31 mouse cellular contexts compared by ENCODE assay signal in the genomic region with DNA sequence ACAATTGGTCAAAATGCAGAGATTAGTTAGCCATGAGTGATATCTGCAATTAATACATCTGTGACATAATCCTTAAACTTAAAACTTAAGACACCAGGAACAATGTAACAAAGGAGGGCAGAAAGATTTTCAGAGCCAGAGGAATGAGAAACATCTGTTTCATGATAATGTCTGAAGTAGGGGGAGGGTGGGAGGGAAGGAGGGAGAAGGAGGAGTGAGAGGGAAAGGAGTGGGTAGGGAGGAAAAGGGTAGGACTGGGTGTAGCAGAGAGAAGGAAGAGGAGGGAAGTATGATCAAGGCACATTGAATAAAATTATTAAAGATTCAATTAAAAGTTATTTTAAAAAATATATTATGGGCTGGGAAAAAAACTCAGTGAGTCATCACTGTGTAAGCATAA. TPM values are rescaled to one million over a fixed set of nuclear protein-coding genes. Genes with fewer than 3 reads are reported as not detected.
A peak's percentile ranks its signal among the peaks of the same experiment; 100 is the strongest.
DNase-seq lines count a peak whose midpoint lies in the region; ATAC-seq and TF ChIP-seq lines count a peak whose summit lies in the region.
"Had no signal": no experiment of that assay in that cellular context is flagged by ENCODE, and none has a peak within 500 bp of the region (broad histone marks: within the 10 kb centered on the region; RNA-seq: fewer than 3 reads in every experiment).

No protein-coding gene starts in this region.

- no peak overlapping the region for H3K4me2 ChIP-seq in kidney, postnatal 0 days (ENCODE audit: low read length)
- H3K4me2 ChIP-seq in kidney, embryonic 15.5 days = no peak overlapping the region
- no peak overlapping the region for H3K4me2 ChIP-seq in midbrain, embryonic 11.5 days
- H3K4me2 ChIP-seq in midbrain, embryonic 15.5 days = no peak overlapping the region
- H3K4me2 ChIP-seq in embryonic facial prominence, embryonic 14.5 days (ENCODE audit: low read depth, low read length) = no peak overlapping the region
- H3K4me2 ChIP-seq: embryonic facial prominence, embryonic 13.5 days; forebrain, embryonic 13.5 days; heart, embryonic 13.5 days; hindbrain, embryonic 14.5 days had no signal

- ATAC-seq in kidney, postnatal 0 days (replicated peaks; ENCODE audit: low FRiP score, low read depth) = no peak
- ATAC-seq in kidney, embryonic 15.5 days (replicated peaks; ENCODE audit: low FRiP score) = no peak
- ATAC-seq in midbrain, embryonic 11.5 days (ENCODE audit: low FRiP score) = no peak
- ATAC-seq in midbrain, embryonic 15.5 days (replicated peaks) = no peak
- no peak for ATAC-seq in embryonic facial prominence, embryonic 14.5 days (ENCODE audit: low read depth)
- ATAC-seq: forebrain, embryonic 13.5 days; forebrain, embryonic 16.5 days; hindbrain, postnatal 0 days; inflammation-experienced regulatory T-cells, adult 6 months had no signal

- no peaks in the 10 kb centered on the region for H3K9me3 ChIP-seq in kidney, postnatal 0 days (replicated peaks; ENCODE audit: low read length)
- H3K9me3 ChIP-seq in kidney, embryonic 15.5 days (replicated peaks) = no peaks in the 10 kb centered on the region
- H3K9me3 ChIP-seq in midbrain, embryonic 11.5 days (ENCODE audit: control insufficient read depth, low read length) = no peaks in the 10 kb centered on the region
- H3K9me3 ChIP-seq in midbrain, embryonic 15.5 days = no peaks in the 10 kb centered on the region
- no peaks in the 10 kb centered on the region for H3K9me3 ChIP-seq in embryonic facial prominence, embryonic 14.5 days (ENCODE audit: control insufficient read depth, low read length)
- H3K9me3 ChIP-seq: embryonic facial prominence, embryonic 13.5 days; forebrain, embryonic 10.5 days; forebrain, embryonic 13.5 days; heart, embryonic 13.5 days had no signal

- no peaks in the 10 kb centered on the region for H3K4me1 ChIP-seq in kidney, postnatal 0 days (replicated peaks; ENCODE audit: insufficient read depth, low read length)
- no peaks in the 10 kb centered on the region for H3K4me1 ChIP-seq in kidney, embryonic 15.5 days
- no peaks in the 10 kb centered on the region for H3K4me1 ChIP-seq in midbrain, embryonic 11.5 days (ENCODE audit: control insufficient read depth, insufficient read depth, low read length)
- no peaks in the 10 kb centered on the region for H3K4me1 ChIP-seq in midbrain, embryonic 15.5 days
- no peaks in the 10 kb centered on the region for H3K4me1 ChIP-seq in embryonic facial prominence, embryonic 14.5 days (ENCODE audit: control insufficient read depth, insufficient read depth, low read length)
- H3K4me1 ChIP-seq: forebrain, embryonic 10.5 days; forebrain, embryonic 13.5 days had no signal

- DNase-seq in kidney, postnatal 0 days (ENCODE audit: low spot score) = peak; percentile 21
- DNase-seq in midbrain, embryonic 11.5 days (ENCODE audit: low spot score, missing footprints) = peak; percentile 65
- DNase-seq in embryonic facial prominence, embryonic 14.5 days (ENCODE audit: low spot score) = no peak
- DNase-seq in urinary bladder, postnatal 10 days (ENCODE audit: low spot score) = no peak
- no peak for DNase-seq in gastrocnemius, postnatal 4 days (ENCODE audit: low spot score in 2 of 2)
- DNase-seq: adrenal gland, adult 2 months; adrenal gland, postnatal 14 days; B cell, adult 2 months; cerebellum, adult 11 months; cerebellum, adult 8-10 months; cerebellum, postnatal 10 days; cerebellum, postnatal 36 days; gastrocnemius, postnatal 10 days; gastrocnemius, postnatal 36 days; heart, adult 11 months; heart, postnatal 14 days; heart, postnatal 4 days had no signal

- TF ChIP-seq CTCF in kidney, postnatal 0 days (IDR thresholded peaks at IDR 0.05; ENCODE audit: low read depth) = no peak

- no peaks in the 10 kb centered on the region for H3K27me3 ChIP-seq in kidney, postnatal 0 days (ENCODE audit: insufficient read depth, low read length)
- no peaks in the 10 kb centered on the region for H3K27me3 ChIP-seq in kidney, embryonic 15.5 days
- H3K27me3 ChIP-seq in midbrain, embryonic 11.5 days (ENCODE audit: control insufficient read depth, insufficient read depth, low read length) = no peaks in the 10 kb centered on the region
- no peaks in the 10 kb centered on the region for H3K27me3 ChIP-seq in midbrain, embryonic 15.5 days (replicated peaks)
- no peaks in the 10 kb centered on the region for H3K27me3 ChIP-seq in embryonic facial prominence, embryonic 14.5 days (replicated peaks; ENCODE audit: control insufficient read depth, insufficient read depth, low read length)
- H3K27me3 ChIP-seq: CH12.LX; embryonic facial prominence, embryonic 13.5 days; forebrain, embryonic 13.5 days; heart, embryonic 13.5 days had no signal

- H3K27ac ChIP-seq in kidney, postnatal 0 days = no peak overlapping the region
- H3K27ac ChIP-seq in kidney, embryonic 15.5 days = no peak overlapping the region
- no peak overlapping the region for H3K27ac ChIP-seq in midbrain, embryonic 11.5 days (ENCODE audit: low read depth, low read length)
- no peak overlapping the region for H3K27ac ChIP-seq in midbrain, embryonic 15.5 days
- no peak overlapping the region for H3K27ac ChIP-seq in embryonic facial prominence, embryonic 14.5 days (replicated peaks; ENCODE audit: low read depth, low read length)
- H3K27ac ChIP-seq: embryonic facial prominence, embryonic 13.5 days; forebrain, embryonic 10.5 days; forebrain, embryonic 13.5 days; heart, embryonic 13.5 days; hindbrain, embryonic 14.5 days; hindbrain, postnatal 0 days had no signal

- H3K4me3 ChIP-seq in kidney, postnatal 0 days (replicated peaks; ENCODE audit: low read depth, low read length) = no peak overlapping the region
- H3K4me3 ChIP-seq in kidney, embryonic 15.5 days (replicated peaks) = no peak overlapping the region
- H3K4me3 ChIP-seq in midbrain, embryonic 11.5 days (ENCODE audit: low read depth, low read length) = no peak overlapping the region
- H3K4me3 ChIP-seq in midbrain, embryonic 15.5 days = no peak overlapping the region
- no peak overlapping the region for H3K4me3 ChIP-seq in embryonic facial prominence, embryonic 14.5 days (ENCODE audit: low read depth, low read length)
- H3K4me3 ChIP-seq: embryonic facial prominence, embryonic 13.5 days; forebrain, embryonic 10.5 days; forebrain, embryonic 13.5 days; heart, embryonic 13.5 days had no signal

- H3K36me3 ChIP-seq in kidney, postnatal 0 days (ENCODE audit: insufficient read depth, low read length) = no peaks in the 10 kb centered on the region
- H3K36me3 ChIP-seq in kidney, embryonic 15.5 days = no peaks in the 10 kb centered on the region
- H3K36me3 ChIP-seq in midbrain, embryonic 11.5 days (ENCODE audit: control insufficient read depth, insufficient read depth, low read length) = no peaks in the 10 kb centered on the region
- H3K36me3 ChIP-seq in midbrain, embryonic 15.5 days (replicated peaks) = no peaks in the 10 kb centered on the region
- H3K36me3 ChIP-seq in embryonic facial prominence, embryonic 14.5 days (ENCODE audit: control insufficient read depth, insufficient read depth, low read length) = no peaks in the 10 kb centered on the region
- H3K36me3 ChIP-seq: embryonic facial prominence, embryonic 13.5 days; forebrain, embryonic 10.5 days; G1E; heart, embryonic 13.5 days had no signal

- no peak overlapping the region for H3K9ac ChIP-seq in kidney, postnatal 0 days (ENCODE audit: low read depth, low read length)
- no peak overlapping the region for H3K9ac ChIP-seq in kidney, embryonic 15.5 days
- H3K9ac ChIP-seq in midbrain, embryonic 11.5 days (ENCODE audit: low read length) = no peak overlapping the region
- no peak overlapping the region for H3K9ac ChIP-seq in midbrain, embryonic 15.5 days
- H3K9ac ChIP-seq in embryonic facial prominence, embryonic 14.5 days (ENCODE audit: low read depth, low read length) = 0 out of 2 replicates have a peak overlapping the region, but pooled peaks have one; percentile 8
- H3K9ac ChIP-seq: embryonic facial prominence, embryonic 13.5 days; forebrain, embryonic 13.5 days; heart, embryonic 13.5 days; hindbrain, embryonic 14.5 days had no signal

RNA-seq across cellular contexts. Expression of gene Oxgr1, which starts 32.0 kb away (rescaled TPM):
- 9.3 and 9.9 TPM in 2 replicates for polyA plus RNA-seq in kidney, postnatal 0 days (2015; fragmentation: Nextera tagmentation; extraction: Ambion mirVana)
- polyA plus RNA-seq in kidney, embryonic 15.5 days (2015; fragmentation: Nextera tagmentation; extraction: Ambion mirVana) = 0.99 and 1.2 TPM in 2 replicates
- polyA plus RNA-seq in midbrain, embryonic 11.5 days (2014; fragmentation: Nextera tagmentation; extraction: Ambion mirVana) = not detected in 2 replicates
- 0.04 TPM in 2 replicates for polyA plus RNA-seq in midbrain, embryonic 15.5 days (2015; fragmentation: Nextera tagmentation; extraction: Ambion mirVana)
- not detected in 2 replicates for polyA plus RNA-seq in embryonic facial prominence, embryonic 14.5 days (2014; fragmentation: Nextera tagmentation; extraction: Ambion mirVana)
- not detected for total RNA-seq in gastrocnemius, postnatal 4 days (2021)
- total RNA-seq: adrenal gland, adult 2 months; adrenal gland, postnatal 14 days; CH12.LX; gastrocnemius, adult 18-20 months; gastrocnemius, postnatal 10 days; gastrocnemius, postnatal 36 days; heart, postnatal 14 days; heart, postnatal 4 days had no signal
- polyA plus RNA-seq: adrenal gland, adult 2 months; embryonic facial prominence, embryonic 13.5 days; forebrain, embryonic 10.5 days; forebrain, embryonic 13.5 days; G1E; heart, embryonic 13.5 days; hindbrain, embryonic 11.5 days; hindbrain, embryonic 14.5 days; hindbrain, postnatal 0 days; inflammation-experienced regulatory T-cells, adult 6 months had no signal

Comparison
In these comparisons a context has a peak if more than half of its experiments do, and no peak if none do; other contexts are left out.
1. DNase-seq: peak in kidney, postnatal 0 days (single experiment) and midbrain, embryonic 11.5 days (single experiment); none in embryonic facial prominence, embryonic 14.5 days (single experiment), urinary bladder, postnatal 10 days (single experiment) and gastrocnemius, postnatal 4 days (0 of 2).